Mouse (Mus musculus): ENCODE measurements around the gene Rack1. TPM values are rescaled to one million over a fixed set of nuclear protein-coding genes. Genes with fewer than 3 reads are reported as not detected.
"Not testable (repeated sequence)": the region's sequence is repeated elsewhere in the genome, so short reads cannot be mapped to it uniquely, and the experiment has no call there.

Rack1 gene
- polyA plus RNA-seq (2012; rRNA removed) (2,038 and 2,666 TPM in 2 replicates), polyA plus RNA-seq (2014; fragmentation: Nextera tagmentation; extraction: Ambion mirVana) (939 and 995 TPM in 2 replicates)

- Histone ChIP-seq H3K4me1 (ENCODE audit: control insufficient read depth, insufficient read depth, low read length) (peaks cover 13% of the 10 kb centered on the region), H3K9me3 (ENCODE audit: control insufficient read depth, low read length) (no peaks in the 10 kb centered on the region), H3K27ac (replicated peaks; ENCODE audit: low read depth, low read length) (peak within 1 kb of the TSS; percentile 97), H3K27me3 (ENCODE audit: control insufficient read depth, insufficient read depth, low read length) (no peaks in the 10 kb centered on the region), H3K9ac (ENCODE audit: low read depth, low read length, severe bottlenecking) (peak within 1 kb of the TSS; percentile 87), H3K36me3 (ENCODE audit: control insufficient read depth, insufficient read depth, low read length) (peaks cover 41% of the 10 kb centered on the region), H3K4me3 (replicated peaks; ENCODE audit: low read length) (peak within 1 kb of the TSS; percentile 73), H3K4me2 (replicated peaks; ENCODE audit: low read depth, low read length, severe bottlenecking) (peak within 1 kb of the TSS; percentile 89)
- DNase-seq (ENCODE audit: low spot score) (peak; percentile 94), ATAC-seq (ENCODE audit: low FRiP score, low read depth) (peak; percentile 93)
- peak; percentile 85; the same call in 1 of the 2 replicates for TF ChIP-seq POLR2A (IDR thresholded peaks at IDR 0.05; ENCODE audit: borderline replicate concordance, extremely low read depth, insufficient read depth, insufficient read length)
- under 1% methylated on average over 47 of the region's 47 CpGs for WGBS
Observed at GRCm38 (mm10) chr11:48799921-48800701, at the start of gene Rack1. Gene Rack1 (plus strand): TSS chr11:48800332.

GRCm38 (mm10) chr11:48750428-48750827 lies 49.7 kb upstream of the Rack1 start:
- H3K27me3 ChIP-seq (ENCODE audit: control insufficient read depth, insufficient read depth, low read length), result no peaks in the 10 kb centered on the region
- H3K9me3 ChIP-seq (ENCODE audit: control insufficient read depth, low read length), result no peaks in the 10 kb centered on the region
- no peaks in the 10 kb centered on the region for H3K4me1 ChIP-seq (ENCODE audit: control insufficient read depth, insufficient read depth, low read length)
- H3K4me3 ChIP-seq (replicated peaks; ENCODE audit: low read length), result no peak overlapping the region
- TF ChIP-seq POLR2A (IDR thresholded peaks at IDR 0.05; ENCODE audit: borderline replicate concordance, extremely low read depth, insufficient read depth, insufficient read length), result no peak
- no peak overlapping the region for H3K4me2 ChIP-seq (replicated peaks; ENCODE audit: low read depth, low read length, severe bottlenecking)
- 94% methylated on average over 6 of the region's 6 CpGs for WGBS
- no peak overlapping the region for H3K9ac ChIP-seq (ENCODE audit: low read depth, low read length, severe bottlenecking)
- ATAC-seq (ENCODE audit: low FRiP score, low read depth) (no peak), DNase-seq (ENCODE audit: low spot score) (no peak)
- H3K27ac ChIP-seq (replicated peaks; ENCODE audit: low read depth, low read length), result no peak overlapping the region
- no peaks in the 10 kb centered on the region for H3K36me3 ChIP-seq (ENCODE audit: control insufficient read depth, insufficient read depth, low read length)

- not testable (repeated sequence) for ATAC-seq (ENCODE audit: low FRiP score, low read depth); DNase-seq (ENCODE audit: low spot score); H3K9ac ChIP-seq (ENCODE audit: low read depth, low read length, severe bottlenecking); H3K4me1 ChIP-seq (ENCODE audit: control insufficient read depth, insufficient read depth, low read length); H3K4me3 ChIP-seq (replicated peaks; ENCODE audit: low read length); H3K27me3 ChIP-seq (ENCODE audit: control insufficient read depth, insufficient read depth, low read length); H3K36me3 ChIP-seq (ENCODE audit: control insufficient read depth, insufficient read depth, low read length); H3K4me2 ChIP-seq (replicated peaks; ENCODE audit: low read depth, low read length, severe bottlenecking); H3K27ac ChIP-seq (replicated peaks; ENCODE audit: low read depth, low read length); H3K9me3 ChIP-seq (ENCODE audit: control insufficient read depth, low read length)
- WGBS, result 88% methylated on average over 18 of the region's 18 CpGs
Observed at GRCm38 (mm10) chr11:48753534-48753933, 46.6 kb upstream of the Rack1 start.

GRCm38 (mm10) chr11:48759021-48759420 lies 41.1 kb upstream of the Rack1 start:
- ATAC-seq (ENCODE audit: low FRiP score, low read depth) (no peak), DNase-seq (ENCODE audit: low spot score) (no peak)
- Histone ChIP-seq H3K36me3 (ENCODE audit: control insufficient read depth, insufficient read depth, low read length) (no peaks in the 10 kb centered on the region), H3K9me3 (ENCODE audit: control insufficient read depth, low read length) (no peaks in the 10 kb centered on the region), H3K9ac (ENCODE audit: low read depth, low read length, severe bottlenecking) (no peak overlapping the region), H3K4me1 (ENCODE audit: control insufficient read depth, insufficient read depth, low read length) (no peaks in the 10 kb centered on the region), H3K4me3 (replicated peaks; ENCODE audit: low read length) (no peak overlapping the region), H3K27me3 (ENCODE audit: control insufficient read depth, insufficient read depth, low read length) (no peaks in the 10 kb centered on the region), H3K27ac (replicated peaks; ENCODE audit: low read depth, low read length) (no peak overlapping the region), H3K4me2 (replicated peaks; ENCODE audit: low read depth, low read length, severe bottlenecking) (no peak overlapping the region)
- no peak for TF ChIP-seq POLR2A (IDR thresholded peaks at IDR 0.05; ENCODE audit: borderline replicate concordance, extremely low read depth, insufficient read depth, insufficient read length)
- 83% methylated on average over 8 of the region's 8 CpGs for WGBS

- Histone ChIP-seq H3K4me3 (replicated peaks; ENCODE audit: low read length) (no peak overlapping the region), H3K36me3 (ENCODE audit: control insufficient read depth, insufficient read depth, low read length) (no peaks in the 10 kb centered on the region), H3K4me1 (ENCODE audit: control insufficient read depth, insufficient read depth, low read length) (no peaks in the 10 kb centered on the region), H3K27ac (replicated peaks; ENCODE audit: low read depth, low read length) (no peak overlapping the region), H3K27me3 (ENCODE audit: control insufficient read depth, insufficient read depth, low read length) (no peaks in the 10 kb centered on the region), H3K9me3 (ENCODE audit: control insufficient read depth, low read length) (no peaks in the 10 kb centered on the region), H3K9ac (ENCODE audit: low read depth, low read length, severe bottlenecking) (no peak overlapping the region), H3K4me2 (replicated peaks; ENCODE audit: low read depth, low read length, severe bottlenecking) (no peak overlapping the region)
- ATAC-seq (ENCODE audit: low FRiP score, low read depth) (no peak), DNase-seq (ENCODE audit: low spot score) (no peak)
- TF ChIP-seq POLR2A (IDR thresholded peaks at IDR 0.05; ENCODE audit: borderline replicate concordance, extremely low read depth, insufficient read depth, insufficient read length), result no peak
- WGBS, result 91% methylated on average over 9 of the region's 9 CpGs
Observed at GRCm38 (mm10) chr11:48764119-48764518, 36.0 kb upstream of the Rack1 start.

Data from limb, embryonic 14.5 days (tissue).